Mouse (Mus musculus): Measurements from ENCODE around the gene Wbp1.

DNA sequence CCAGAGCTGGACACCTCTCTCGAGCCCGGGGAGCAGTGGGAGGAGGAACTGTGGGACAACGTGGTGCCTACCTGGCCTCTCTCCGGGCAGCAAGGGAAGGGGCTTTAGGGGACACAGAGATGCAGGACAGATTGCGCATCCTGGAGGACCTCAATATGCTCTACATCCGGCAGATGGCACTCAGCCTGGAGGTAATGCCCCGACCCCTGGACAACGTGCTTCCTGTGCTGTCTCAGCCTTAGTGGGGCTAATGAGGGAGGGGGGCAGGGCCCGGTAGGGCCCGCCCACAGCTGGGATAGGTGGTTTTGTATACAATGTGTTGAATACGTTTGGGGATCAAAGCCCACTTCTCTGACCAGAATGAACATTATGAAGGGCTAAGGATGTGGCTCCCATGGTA, 16.7 kb upstream of the Wbp1 start:
- TF ChIP-seq CTCF (IDR thresholded peaks at IDR 0.05; ENCODE audit: borderline replicate concordance, insufficient read depth, low read depth, low read length) (no peak), POLR2A (IDR thresholded peaks at IDR 0.05; ENCODE audit: borderline replicate concordance, insufficient read depth, low read length) (no peak)
